Mouse (Mus musculus): ENCODE measurements around the gene Gtpbp6.
A peak's percentile ranks its signal among the peaks of the same experiment; 100 is the strongest.
"Not testable (repeated sequence)": the region's sequence is repeated elsewhere in the genome, so short reads cannot be mapped to it uniquely, and the experiment has no call there.

Gtpbp6 gene

GRCm38 (mm10) chr5:110099656-110100580 lies 8.1 kb downstream of the Gtpbp6 start, which contains the start of gene Plcxd1:
Gene Plcxd1 (plus strand): TSS chr5:110099969.
- peak; percentile 68 for DNase-seq

- peak; percentile 46 for DNase-seq
Measured at GRCm38 (mm10) chr5:110098991-110099477, 9.0 kb downstream of the Gtpbp6 start.

GRCm38 (mm10) chr5:110094847-110095213 lies 13.2 kb downstream of the Gtpbp6 start:
- no peak for DNase-seq

GRCm38 (mm10) chr5:110094030-110094846 lies 13.8 kb downstream of the Gtpbp6 start, which contains the start of gene Gm35315:
Gene Gm35315 (minus strand): TSS chr5:110094420.
- peak; percentile 90 for DNase-seq

GRCm38 (mm10) chr5:110091546-110091945 lies 16.5 kb downstream of the Gtpbp6 start:
- no peak for DNase-seq

- no peak for DNase-seq
Measured at GRCm38 (mm10) chr5:110086161-110086866, 21.7 kb downstream of the Gtpbp6 start.

GRCm38 (mm10) chr5:110082961-110083360 lies 25.0 kb downstream of the Gtpbp6 start:
- DNase-seq, result no peak

GRCm38 (mm10) chr5:110072413-110072812 lies 35.6 kb downstream of the Gtpbp6 start, which contains the start of gene Gm17655:
Gene Gm17655 (minus strand): TSS chr5:110072513.
- DNase-seq, result not testable (repeated sequence)

GRCm38 (mm10) chr5:110057637-110058408 lies 50.2 kb downstream of the Gtpbp6 start:
- peak; percentile 83 for DNase-seq
